Mouse (Mus musculus): ENCODE data around the gene Atl3. TPM values are rescaled to one million over a fixed set of nuclear protein-coding genes. Genes with fewer than 3 reads are reported as not detected.
"Not testable (repeated sequence)": the region's sequence is repeated elsewhere in the genome, so short reads cannot be mapped to it uniquely, and the experiment has no call there.

Gene Atl3
- total and polyA plus RNA-seq, 2 experiments from 2014 or later: 5.4 to 11.1 TPM

GRCm38 (mm10) chr19:7484076-7484475, 9.8 kb upstream of the Atl3 start:
- ATAC-seq (no peak), DNase-seq (ENCODE audit: low spot score) (peak; percentile 51)
- H3K27ac ChIP-seq: peak overlapping the region; percentile 100
- no peaks in the 10 kb centered on the region for H3K36me3 ChIP-seq (ENCODE audit: insufficient read depth, low read length)
- no peaks in the 10 kb centered on the region for H3K27me3 ChIP-seq (ENCODE audit: insufficient read depth, low read length)
- 0 out of 2 replicates have a peak, but pooled peaks cover 10% of the 10 kb centered on the region for H3K4me1 ChIP-seq (ENCODE audit: insufficient read depth, low read length)
- WGBS: 36% methylated on average over 5 of the region's 5 CpGs
- TF ChIP-seq CTCF (IDR thresholded peaks at IDR 0.05; ENCODE audit: low read depth): no peak
- H3K4me2 ChIP-seq (ENCODE audit: low read depth, low read length): peak overlapping the region; percentile 80
- H3K9ac ChIP-seq (replicated peaks; ENCODE audit: low read length): peak overlapping the region; percentile 96
- peak overlapping the region; percentile 85 for H3K4me3 ChIP-seq (ENCODE audit: low read length)
- H3K9me3 ChIP-seq (ENCODE audit: low read length): no peaks in the 10 kb centered on the region

- H3K27me3 ChIP-seq (ENCODE audit: insufficient read depth, low read length): no peaks in the 10 kb centered on the region
- H3K4me2 ChIP-seq (ENCODE audit: low read depth, low read length): no peak overlapping the region
- H3K27ac ChIP-seq: no peak overlapping the region
- H3K36me3 ChIP-seq (ENCODE audit: insufficient read depth, low read length): no peaks in the 10 kb centered on the region
- WGBS: 86% methylated on average over 8 of the region's 8 CpGs
- H3K4me1 ChIP-seq (ENCODE audit: insufficient read depth, low read length): 0 out of 2 replicates have a peak, but pooled peaks cover 3% of the 10 kb centered on the region
- H3K9me3 ChIP-seq (ENCODE audit: low read length): no peaks in the 10 kb centered on the region
- H3K9ac ChIP-seq (replicated peaks; ENCODE audit: low read length): no peak overlapping the region
- ATAC-seq (no peak), DNase-seq (ENCODE audit: low spot score) (no peak)
- TF ChIP-seq CTCF (IDR thresholded peaks at IDR 0.05; ENCODE audit: low read depth): no peak
- H3K4me3 ChIP-seq (ENCODE audit: low read length): no peak overlapping the region
Observed at GRCm38 (mm10) chr19:7487680-7488079, 6.2 kb upstream of the Atl3 start.

GRCm38 (mm10) chr19:7491960-7492359, 1.9 kb upstream of the Atl3 start:
- Histone ChIP-seq H3K27me3 (ENCODE audit: insufficient read depth, low read length) (no peaks in the 10 kb centered on the region), H3K4me2 (ENCODE audit: low read depth, low read length) (no peak overlapping the region), H3K27ac (no peak overlapping the region), H3K4me3 (ENCODE audit: low read length) (no peak overlapping the region), H3K36me3 (ENCODE audit: insufficient read depth, low read length) (no peaks in the 10 kb centered on the region), H3K4me1 (ENCODE audit: insufficient read depth, low read length) (no peaks in the 10 kb centered on the region), H3K9ac (replicated peaks; ENCODE audit: low read length) (no peak overlapping the region), H3K9me3 (ENCODE audit: low read length) (no peaks in the 10 kb centered on the region)
- no peak for TF ChIP-seq CTCF (IDR thresholded peaks at IDR 0.05; ENCODE audit: low read depth)
- DNase-seq (ENCODE audit: low spot score) (no peak), ATAC-seq (no peak)
- WGBS: 85% methylated on average over 6 of the region's 6 CpGs

- ATAC-seq (no peak), DNase-seq (ENCODE audit: low spot score) (no peak)
- TF ChIP-seq CTCF (IDR thresholded peaks at IDR 0.05; ENCODE audit: low read depth): no peak
- Histone ChIP-seq H3K9me3 (ENCODE audit: low read length) (no peaks in the 10 kb centered on the region), H3K27me3 (ENCODE audit: insufficient read depth, low read length) (no peaks in the 10 kb centered on the region), H3K4me3 (ENCODE audit: low read length) (no peak overlapping the region), H3K36me3 (ENCODE audit: insufficient read depth, low read length) (no peaks in the 10 kb centered on the region), H3K27ac (no peak overlapping the region), H3K9ac (replicated peaks; ENCODE audit: low read length) (no peak overlapping the region), H3K4me2 (ENCODE audit: low read depth, low read length) (no peak overlapping the region), H3K4me1 (ENCODE audit: insufficient read depth, low read length) (no peaks in the 10 kb centered on the region)
- 96% methylated on average over 2 of the region's 2 CpGs for WGBS
Observed at GRCm38 (mm10) chr19:7492682-7493081, 1.2 kb upstream of the Atl3 start.

- Histone ChIP-seq H3K9me3 (ENCODE audit: low read length) (no peaks in the 10 kb centered on the region), H3K4me1 (ENCODE audit: insufficient read depth, low read length) (no peaks in the 10 kb centered on the region), H3K4me3 (ENCODE audit: low read length) (peak overlapping the region; percentile 79), H3K27me3 (ENCODE audit: insufficient read depth, low read length) (no peaks in the 10 kb centered on the region), H3K36me3 (ENCODE audit: insufficient read depth, low read length) (no peaks in the 10 kb centered on the region), H3K27ac (peak overlapping the region; percentile 98), H3K9ac (replicated peaks; ENCODE audit: low read length) (peak overlapping the region; percentile 87), H3K4me2 (ENCODE audit: low read depth, low read length) (peak overlapping the region; percentile 69)
- no peak; the same call in 1 of the 2 replicates for TF ChIP-seq CTCF (IDR thresholded peaks at IDR 0.05; ENCODE audit: low read depth)
- peak; percentile 97 for ATAC-seq
- WGBS: under 1% methylated on average over 84 of the region's 84 CpGs
- DNase-seq (ENCODE audit: low spot score): peak; percentile 98
Observed at GRCm38 (mm10) chr19:7494187-7495015, 561 bp downstream of the Atl3 start.

- Histone ChIP-seq H3K4me1 (ENCODE audit: insufficient read depth, low read length) (no peaks in the 10 kb centered on the region), H3K4me2 (ENCODE audit: low read depth, low read length) (peak overlapping the region; percentile 69), H3K9ac (replicated peaks; ENCODE audit: low read length) (peak overlapping the region; percentile 87), H3K27ac (0 out of 2 replicates have a peak overlapping the region, but pooled peaks have one; percentile 98), H3K9me3 (ENCODE audit: low read length) (no peaks in the 10 kb centered on the region), H3K27me3 (ENCODE audit: insufficient read depth, low read length) (no peaks in the 10 kb centered on the region), H3K4me3 (ENCODE audit: low read length) (peak overlapping the region; percentile 79), H3K36me3 (ENCODE audit: insufficient read depth, low read length) (no peaks in the 10 kb centered on the region)
- no peak for TF ChIP-seq CTCF (IDR thresholded peaks at IDR 0.05; ENCODE audit: low read depth)
- ATAC-seq: no peak
- no peak for DNase-seq (ENCODE audit: low spot score)
- 41% methylated on average over 14 of the region's 14 CpGs for WGBS
Observed at GRCm38 (mm10) chr19:7495221-7496038, 1.6 kb downstream of the Atl3 start.

GRCm38 (mm10) chr19:7496070-7496469, 2.2 kb downstream of the Atl3 start:
- not testable (repeated sequence) for ATAC-seq; H3K9me3 ChIP-seq (ENCODE audit: low read length); H3K4me3 ChIP-seq (ENCODE audit: low read length); H3K4me2 ChIP-seq (ENCODE audit: low read depth, low read length); H3K36me3 ChIP-seq (ENCODE audit: insufficient read depth, low read length); H3K27me3 ChIP-seq (ENCODE audit: insufficient read depth, low read length); H3K27ac ChIP-seq; DNase-seq (ENCODE audit: low spot score); H3K4me1 ChIP-seq (ENCODE audit: insufficient read depth, low read length); H3K9ac ChIP-seq (replicated peaks; ENCODE audit: low read length)
- WGBS: 57% methylated on average over 1 of the region's 1 CpGs
